ENCODE assay signal across 14 mouse cellular contexts in the genomic region with DNA sequence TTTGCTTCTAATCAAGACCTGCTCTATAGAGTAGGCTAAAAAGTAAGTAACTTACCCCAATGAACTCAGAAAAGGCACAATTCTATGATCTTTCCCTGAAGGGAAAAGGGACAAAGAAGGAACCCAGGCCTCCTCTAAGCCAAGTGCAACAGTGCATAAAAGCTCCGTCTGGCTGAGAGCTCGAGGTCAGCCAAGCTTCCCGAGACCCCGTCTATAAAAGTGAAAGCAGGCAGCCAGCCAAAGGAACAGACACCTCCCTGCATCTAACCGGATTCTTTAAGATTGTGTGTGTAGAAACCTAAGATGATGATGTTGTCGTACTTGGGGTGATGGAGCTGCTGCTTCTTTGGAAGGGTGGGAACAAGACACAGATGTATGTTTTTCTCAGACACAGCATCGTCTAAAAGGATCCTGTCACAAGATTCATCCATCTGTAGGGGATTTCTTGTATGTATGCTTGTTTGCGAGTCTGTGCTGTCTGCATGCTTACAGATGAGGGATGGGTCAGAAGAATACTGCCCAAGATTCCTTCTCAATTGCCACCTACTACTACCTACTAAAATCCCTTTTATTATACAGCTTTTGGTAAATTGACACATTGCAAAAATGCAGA. TPM values are rescaled to one million over a fixed set of nuclear protein-coding genes. Genes with fewer than 3 reads are reported as not detected.
A peak's percentile ranks its signal among the peaks of the same experiment; 100 is the strongest.
DNase-seq lines count a peak whose midpoint lies in the region; ATAC-seq lines count a peak whose summit lies in the region.
"Had no signal": no experiment of that assay in that cellular context is flagged by ENCODE, and none has a peak within 500 bp of the region (broad histone marks: within the 10 kb centered on the region; RNA-seq: fewer than 3 reads in every experiment).

No protein-coding gene starts in this region.

- WGBS in forebrain, embryonic 13.5 days: 34% methylated on average over 8 of the region's 8 CpGs
- 51% methylated on average over 8 of the region's 8 CpGs for WGBS in forebrain, embryonic 12.5 days
- 23% methylated on average over 8 of the region's 8 CpGs for WGBS in kidney, embryonic 14.5 days
- WGBS in midbrain, embryonic 16.5 days: 22% methylated on average over 8 of the region's 8 CpGs
- 53% methylated on average over 8 of the region's 8 CpGs for WGBS in midbrain, embryonic 10.5 days

- H3K36me3 ChIP-seq in forebrain, embryonic 13.5 days (ENCODE audit: poor library complexity, severe bottlenecking): no peaks in the 10 kb centered on the region
- no peaks in the 10 kb centered on the region for H3K36me3 ChIP-seq in forebrain, embryonic 12.5 days (replicated peaks)
- no peaks in the 10 kb centered on the region for H3K36me3 ChIP-seq in kidney, embryonic 14.5 days (ENCODE audit: control insufficient read depth, insufficient read depth, low read length)
- H3K36me3 ChIP-seq in midbrain, embryonic 16.5 days (ENCODE audit: control insufficient read depth, insufficient read depth, low read length): no peaks in the 10 kb centered on the region
- H3K36me3 ChIP-seq in midbrain, embryonic 10.5 days: no peaks in the 10 kb centered on the region

- DNase-seq in kidney, adult 9 months: no peak
- DNase-seq in midbrain, embryonic 10.5 days (ENCODE audit: low spot score): no peak
- no peak for DNase-seq in gastrocnemius, postnatal 4 days (ENCODE audit: low spot score in 2 of 2)
- no peak for DNase-seq in gastrocnemius, postnatal 25 days
- DNase-seq: adrenal gland, postnatal 36 days; cerebellum, adult 2 months; heart, postnatal 36 days; lung, adult 18-20 months; thymus, postnatal 14 days had no signal

- H3K27me3 ChIP-seq in forebrain, embryonic 13.5 days: no peaks in the 10 kb centered on the region
- H3K27me3 ChIP-seq in forebrain, embryonic 12.5 days: no peaks in the 10 kb centered on the region
- no peaks in the 10 kb centered on the region for H3K27me3 ChIP-seq in kidney, embryonic 14.5 days (ENCODE audit: control insufficient read depth, insufficient read depth, low read length)
- no peaks in the 10 kb centered on the region for H3K27me3 ChIP-seq in midbrain, embryonic 16.5 days (ENCODE audit: control insufficient read depth, insufficient read depth, low read depth, low read length)
- H3K27me3 ChIP-seq in midbrain, embryonic 10.5 days (ENCODE audit: low read depth, poor library complexity, severe bottlenecking): no peaks in the 10 kb centered on the region

- no peak overlapping the region for H3K27ac ChIP-seq in forebrain, embryonic 13.5 days
- H3K27ac ChIP-seq in forebrain, embryonic 12.5 days: no peak overlapping the region
- no peak overlapping the region for H3K27ac ChIP-seq in kidney, embryonic 14.5 days (ENCODE audit: low read depth, low read length)
- H3K27ac ChIP-seq in midbrain, embryonic 16.5 days (ENCODE audit: low read length): no peak overlapping the region
- H3K27ac ChIP-seq in midbrain, embryonic 10.5 days (replicated peaks): no peak overlapping the region

- H3K4me1 ChIP-seq in forebrain, embryonic 13.5 days: no peaks in the 10 kb centered on the region
- no peaks in the 10 kb centered on the region for H3K4me1 ChIP-seq in forebrain, embryonic 12.5 days
- H3K4me1 ChIP-seq in kidney, embryonic 14.5 days (ENCODE audit: control insufficient read depth, insufficient read depth, low read length): no peaks in the 10 kb centered on the region
- no peaks in the 10 kb centered on the region for H3K4me1 ChIP-seq in midbrain, embryonic 16.5 days (ENCODE audit: control insufficient read depth, insufficient read depth, low read length)
- H3K4me1 ChIP-seq in midbrain, embryonic 10.5 days: peaks cover 5% of the 10 kb centered on the region; the same call in 1 of the 2 replicates

- peak overlapping the region; percentile 16; the same call in 1 of the 2 replicates for H3K4me2 ChIP-seq in forebrain, embryonic 13.5 days
- H3K4me2 ChIP-seq in forebrain, embryonic 12.5 days: no peak overlapping the region
- H3K4me2 ChIP-seq in kidney, embryonic 14.5 days (replicated peaks; ENCODE audit: low read depth, low read length): no peak overlapping the region
- H3K4me2 ChIP-seq in midbrain, embryonic 16.5 days (ENCODE audit: low read length): 0 out of 2 replicates have a peak overlapping the region, but pooled peaks have one; percentile 5

- H3K4me3 ChIP-seq in forebrain, embryonic 13.5 days: no peak overlapping the region
- H3K4me3 ChIP-seq in forebrain, embryonic 12.5 days (replicated peaks): no peak overlapping the region
- no peak overlapping the region for H3K4me3 ChIP-seq in kidney, embryonic 14.5 days (ENCODE audit: low read length)
- H3K4me3 ChIP-seq in midbrain, embryonic 16.5 days (ENCODE audit: low read depth, low read length): no peak overlapping the region
- no peak overlapping the region for H3K4me3 ChIP-seq in midbrain, embryonic 10.5 days

- peak; percentile 43; the same call in 1 of the 2 replicates for ATAC-seq in forebrain, embryonic 13.5 days
- no peak for ATAC-seq in forebrain, embryonic 12.5 days (ENCODE audit: low FRiP score)
- peak; percentile 69; the same call in 1 of the 2 replicates for ATAC-seq in kidney, embryonic 14.5 days (ENCODE audit: low FRiP score, low TSS enrichment)
- no peak for ATAC-seq in midbrain, embryonic 16.5 days
- ATAC-seq: CD4-positive, CD25-positive, alpha-beta regulatory T cell, adult 4 months had no signal

- H3K9me3 ChIP-seq in forebrain, embryonic 13.5 days (replicated peaks): no peaks in the 10 kb centered on the region
- no peaks in the 10 kb centered on the region for H3K9me3 ChIP-seq in forebrain, embryonic 12.5 days
- H3K9me3 ChIP-seq in kidney, embryonic 14.5 days (ENCODE audit: control insufficient read depth, low read length): no peaks in the 10 kb centered on the region
- no peaks in the 10 kb centered on the region for H3K9me3 ChIP-seq in midbrain, embryonic 16.5 days (replicated peaks; ENCODE audit: control insufficient read depth, low read length, poor library complexity, severe bottlenecking)
- H3K9me3 ChIP-seq in midbrain, embryonic 10.5 days (replicated peaks): no peaks in the 10 kb centered on the region

- H3K9ac ChIP-seq in forebrain, embryonic 13.5 days: no peak overlapping the region
- H3K9ac ChIP-seq in forebrain, embryonic 12.5 days: no peak overlapping the region
- H3K9ac ChIP-seq in kidney, embryonic 14.5 days (ENCODE audit: low read depth, low read length): no peak overlapping the region
- no peak overlapping the region for H3K9ac ChIP-seq in midbrain, embryonic 16.5 days (ENCODE audit: low read depth, low read length)

RNA-seq across cellular contexts. Expression of a gene that starts 40.5 kb away (rescaled TPM):
- polyA plus RNA-seq in forebrain, embryonic 13.5 days (2015; fragmentation: Nextera tagmentation; extraction: Ambion mirVana): 80.5 and 86.1 TPM in 2 replicates
- 63.0 and 70.3 TPM in 2 replicates for polyA plus RNA-seq in forebrain, embryonic 12.5 days (2016; fragmentation: Nextera tagmentation; extraction: Ambion mirVana)
- polyA plus RNA-seq in kidney, embryonic 14.5 days (2014; fragmentation: Nextera tagmentation; extraction: Ambion mirVana): 36.4 and 43.4 TPM in 2 replicates
- 95.7 and 101 TPM in 2 replicates for polyA plus RNA-seq in midbrain, embryonic 16.5 days (2015; fragmentation: Nextera tagmentation; extraction: Ambion mirVana)
- polyA plus RNA-seq in midbrain, embryonic 10.5 days (2016; fragmentation: Nextera tagmentation; extraction: Ambion mirVana): 47.6 and 58.8 TPM in 2 replicates
- 10 to 100 TPM; 48.5 to 58.4 TPM for total RNA-seq in gastrocnemius, postnatal 4 days (2021)
- 10 to 100 TPM; 44.1 to 45.7 TPM for total RNA-seq in gastrocnemius, postnatal 25 days (2021)

Comparison
In these comparisons a context has a peak if more than half of its experiments do, and no peak if none do; other contexts are left out.
1. ATAC-seq: peak in forebrain, embryonic 13.5 days (single experiment) and kidney, embryonic 14.5 days (single experiment); none in forebrain, embryonic 12.5 days (single experiment) and midbrain, embryonic 16.5 days (single experiment).
2. H3K4me2 ChIP-seq: peak in forebrain, embryonic 13.5 days (single experiment) and midbrain, embryonic 16.5 days (single experiment); none in forebrain, embryonic 12.5 days (single experiment) and kidney, embryonic 14.5 days (single experiment).